Mouse (Mus musculus) bone marrow, adult 2 months (tissue): ENCODE measurements around the gene Gtf2h1. TPM values are rescaled to one million over a fixed set of nuclear protein-coding genes. Genes with fewer than 3 reads are reported as not detected.

Source experiments
- H3K27ac ChIP-seq: fragments of 200-500 bp; 2 replicates; pipeline ENCODE4 v1.5.1; 2012; ENCODE audit warnings: low read depth, mild to moderate bottlenecking, control low read depth, inconsistent platforms, low read length; ENCODE audit not compliant: control insufficient read depth, poor library complexity, insufficient read depth
- H3K4me1 ChIP-seq: fragments of 200-500 bp; 2 replicates; pipeline ENCODE4 v1.6.1; 2011; ENCODE audit warnings: low read length; ENCODE audit not compliant: control insufficient read depth, insufficient read depth
- H3K4me3 ChIP-seq: fragments of 200-500 bp; replicated peaks from 2 replicates; pipeline ENCODE3; 2011; ENCODE audit warnings: mild to moderate bottlenecking, low read depth, low read length, control low read depth; ENCODE audit not compliant: control insufficient read depth
- CTCF ChIP-seq: fragments of 200-500 bp; IDR thresholded peaks from 2 replicates; pipeline ENCODE4 v1.5.1; 2011; ENCODE audit warnings: low read length, control low read depth; ENCODE audit not compliant: control insufficient read depth, insufficient read depth
- POLR2A ChIP-seq: fragments of 200-500 bp; IDR thresholded peaks from 2 replicates; pipeline ENCODE4 v1.6.1; 2011; ENCODE audit warnings: low read depth, mild to moderate bottlenecking, control low read depth, low read length, borderline replicate concordance; ENCODE audit not compliant: control insufficient read depth
- WGBS: fragments of 180-500 bp; shearing (Covaris S2); methylation state at CpG from one replicate; pipeline ENCODE4 v1.1.7; 2018; 5-methylcytosine and 5-hydroxymethylcytosine counted together
- polyA plus RNA-seq: library from polyadenylated mRNA; stranded (reverse); fragments of >200 nt; gene quantifications from 2 replicates; pipeline ENCODE4 v1.2.4, GENCODE M21; 2011; ENCODE audit warnings: low replicate concordance; ENCODE audit not compliant: missing spikeins, insufficient read depth, insufficient read length

The Gtf2h1 gene
- polyA plus RNA-seq, 1 experiment, result 20.0 TPM

GRCm38 (mm10) chr7:46842278-46842677 lies 46.4 kb downstream of the Gtf2h1 start:
- peak overlapping the region; percentile 10; the same call in 1 of the 2 replicates for H3K27ac ChIP-seq
- H3K4me3 ChIP-seq, result no peak overlapping the region
- TF ChIP-seq POLR2A (no peak), CTCF (no peak)
- peaks cover 11% of the 10 kb centered on the region for H3K4me1 ChIP-seq
- WGBS, result 69% methylated on average over 5 of the region's 5 CpGs

- H3K4me1 ChIP-seq, result peaks cover 10% of the 10 kb centered on the region
- no peak overlapping the region for H3K27ac ChIP-seq
- H3K4me3 ChIP-seq, result no peak overlapping the region
- 86% methylated on average over 4 of the region's 4 CpGs for WGBS
- TF ChIP-seq CTCF, result no peak
- TF ChIP-seq POLR2A, result no peak
Observed at GRCm38 (mm10) chr7:46843576-46843975, 47.7 kb downstream of the Gtf2h1 start.

- under 1% methylated on average over 51 of the region's 51 CpGs for WGBS
- Histone ChIP-seq H3K27ac (peak overlapping the region; percentile 78), H3K4me1 (peaks cover 6% of the 10 kb centered on the region), H3K4me3 (peak overlapping the region; percentile 85)
- TF ChIP-seq CTCF (no peak), POLR2A (peak; percentile 97)
Observed at GRCm38 (mm10) chr7:46845211-46845977, 49.5 kb downstream of the Gtf2h1 start.

- Histone ChIP-seq H3K4me1 (peaks cover 3% of the 10 kb centered on the region; the same call in 1 of the 2 replicates), H3K4me3 (peak overlapping the region; percentile 85), H3K27ac (peak overlapping the region; percentile 78)
- TF ChIP-seq POLR2A (peak; percentile 61; the same call in 1 of the 2 replicates), CTCF (no peak)
- WGBS, result under 1% methylated on average over 36 of the region's 36 CpGs
Observed at GRCm38 (mm10) chr7:46845978-46846485, 50.1 kb downstream of the Gtf2h1 start.

- peak overlapping the region; percentile 85 for H3K4me3 ChIP-seq
- H3K27ac ChIP-seq, result peak overlapping the region; percentile 78
- no peaks in the 10 kb centered on the region; the same call in 1 of the 2 replicates for H3K4me1 ChIP-seq
- under 1% methylated on average over 28 of the region's 28 CpGs for WGBS
- TF ChIP-seq POLR2A (peak; percentile 38; the same call in 1 of the 2 replicates), CTCF (peak; percentile 33; the same call in 1 of the 2 replicates)
Observed at GRCm38 (mm10) chr7:46846486-46847244, 50.8 kb downstream of the Gtf2h1 start.

- no peak overlapping the region for H3K27ac ChIP-seq
- H3K4me3 ChIP-seq, result no peak overlapping the region
- TF ChIP-seq POLR2A, result no peak
- TF ChIP-seq CTCF, result no peak
- 89% methylated on average over 5 of the region's 5 CpGs for WGBS
- no peaks in the 10 kb centered on the region; the same call in 1 of the 2 replicates for H3K4me1 ChIP-seq
Observed at GRCm38 (mm10) chr7:46849287-46849686, 53.4 kb downstream of the Gtf2h1 start.

- Histone ChIP-seq H3K4me3 (no peak overlapping the region), H3K4me1 (no peaks in the 10 kb centered on the region; the same call in 1 of the 2 replicates), H3K27ac (no peak overlapping the region)
- 84% methylated on average over 7 of the region's 7 CpGs for WGBS
- TF ChIP-seq CTCF (no peak), POLR2A (no peak)
Observed at GRCm38 (mm10) chr7:46851026-46851425, 55.1 kb downstream of the Gtf2h1 start.

GRCm38 (mm10) chr7:46852666-46853065 lies 56.8 kb downstream of the Gtf2h1 start:
- no peak for TF ChIP-seq CTCF
- TF ChIP-seq POLR2A, result no peak
- H3K4me1 ChIP-seq, result no peaks in the 10 kb centered on the region
- no peak overlapping the region for H3K4me3 ChIP-seq
- 87% methylated on average over 1 of the region's 1 CpGs for WGBS
- H3K27ac ChIP-seq, result no peak overlapping the region
